Mouse (Mus musculus): ENCODE data around the gene A3galt2.

DNA sequence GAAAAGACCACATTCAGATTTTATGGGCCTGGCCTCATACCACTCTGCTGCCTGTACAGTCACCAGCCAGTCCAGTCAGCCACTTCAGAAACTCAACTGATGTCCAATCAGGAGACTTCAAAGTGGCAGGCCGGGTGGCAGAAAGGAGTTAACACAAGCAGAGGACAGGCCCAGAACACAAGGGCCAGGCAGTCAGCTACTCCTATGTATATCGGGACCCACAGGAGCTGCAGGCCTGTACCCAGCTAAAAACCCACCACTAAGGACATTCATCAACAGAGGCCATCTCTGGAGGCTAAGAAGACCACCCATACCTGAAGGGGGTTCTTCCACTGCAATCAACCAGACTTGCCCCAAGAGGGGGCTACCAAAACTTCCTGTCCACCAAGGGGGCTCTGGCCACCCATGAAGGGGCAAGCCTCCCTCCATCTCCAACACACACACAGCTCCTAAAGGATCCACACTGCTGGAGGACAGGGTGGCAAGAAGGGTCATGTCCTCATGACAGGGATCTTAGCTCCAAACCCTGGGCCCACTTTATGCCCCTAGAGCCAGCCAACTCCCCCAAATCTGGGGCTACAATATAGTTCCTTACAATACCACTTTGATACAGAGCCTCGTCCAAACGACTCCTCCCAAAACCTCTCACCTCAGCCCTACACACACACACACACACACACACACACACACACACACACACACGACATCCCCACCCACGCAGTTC is 49.4 kb downstream of the A3galt2 start:
- no peak for TF ChIP-seq GATA1 (IDR thresholded peaks at IDR 0.05; ENCODE audit: borderline replicate concordance, low read length)
- no peak for TF ChIP-seq FLI1 (IDR thresholded peaks at IDR 0.05; ENCODE audit: low read length)
